Mouse (Mus musculus) heart, adult 8-10 months (tissue): ENCODE data around the gene Nt5dc3. TPM values are rescaled to one million over a fixed set of nuclear protein-coding genes. Genes with fewer than 3 reads are reported as not detected.

Source experiments
- DNase-seq: peaks from one replicate; pipeline ENCODE4 v3.0.0; 2022; ENCODE audit warnings: low spot score
- total RNA-seq, 4 experiments: library from RNA; stranded (reverse); gene quantifications; 2 replicates each; pipeline ENCODE4 v1.2.4; 2022

Gene Nt5dc3
- 10 to 100 TPM; 35.3 to 44.4 (median 39.4) TPM for total RNA-seq

GRCm38 (mm10) chr10:86778398-86779116 is at the start of gene Nt5dc3:
Nt5dc3 (plus strand) TSS chr10:86779005.
- DNase-seq = peak; percentile 98

- DNase-seq = peak; percentile 83
Measured at GRCm38 (mm10) chr10:86730823-86731499, 47.8 kb upstream of the Nt5dc3 start.

GRCm38 (mm10) chr10:86731500-86731863 is 47.3 kb upstream of the Nt5dc3 start:
- no peak for DNase-seq

GRCm38 (mm10) chr10:86735036-86735435 is 43.8 kb upstream of the Nt5dc3 start:
- DNase-seq = no peak

- no peak for DNase-seq
Measured at GRCm38 (mm10) chr10:86742918-86743317, 35.9 kb upstream of the Nt5dc3 start.

GRCm38 (mm10) chr10:86744306-86744705 is 34.5 kb upstream of the Nt5dc3 start:
- DNase-seq = no peak

GRCm38 (mm10) chr10:86755816-86756502 is 22.8 kb upstream of the Nt5dc3 start:
- peak; percentile 46 for DNase-seq

- no peak for DNase-seq
Measured at GRCm38 (mm10) chr10:86757724-86758123, 21.1 kb upstream of the Nt5dc3 start.

GRCm38 (mm10) chr10:86758211-86758610 is 20.6 kb upstream of the Nt5dc3 start:
- DNase-seq = no peak

GRCm38 (mm10) chr10:86761236-86761635 is 17.6 kb upstream of the Nt5dc3 start:
- no peak for DNase-seq

GRCm38 (mm10) chr10:86761722-86762383 is 17.0 kb upstream of the Nt5dc3 start:
- DNase-seq = no peak

GRCm38 (mm10) chr10:86762384-86762730 is 16.4 kb upstream of the Nt5dc3 start:
- no peak for DNase-seq

GRCm38 (mm10) chr10:86763672-86764071 is 15.1 kb upstream of the Nt5dc3 start, which contains the start of gene Gm49358:
Gm49358 (plus strand) TSS chr10:86763972.
- no peak for DNase-seq

- no peak for DNase-seq
Measured at GRCm38 (mm10) chr10:86765344-86765966, 13.3 kb upstream of the Nt5dc3 start.

- no peak for DNase-seq
Measured at GRCm38 (mm10) chr10:86769216-86769615, 9.6 kb upstream of the Nt5dc3 start.

GRCm38 (mm10) chr10:86769797-86770196 is 9.0 kb upstream of the Nt5dc3 start:
- no peak for DNase-seq

- no peak for DNase-seq
Measured at GRCm38 (mm10) chr10:86771701-86772100, 7.1 kb upstream of the Nt5dc3 start.

- peak; percentile 45 for DNase-seq
Measured at GRCm38 (mm10) chr10:86772231-86772631, 6.6 kb upstream of the Nt5dc3 start.

- DNase-seq = no peak
Measured at GRCm38 (mm10) chr10:86773360-86773759, 5.4 kb upstream of the Nt5dc3 start.

GRCm38 (mm10) chr10:86776281-86776680 is 2.5 kb upstream of the Nt5dc3 start:
- no peak for DNase-seq

- no peak for DNase-seq
Measured at GRCm38 (mm10) chr10:86777614-86778319, 1.0 kb upstream of the Nt5dc3 start.
